Mouse (Mus musculus) stomach, postnatal 0 days (tissue): Measurements from ENCODE around the gene Phka1.

Source experiments
- CTCF ChIP-seq: IDR thresholded peaks from 2 replicates; pipeline ENCODE4 v1.5.1; 2016; ENCODE audit warnings: antibody characterized with exemption, low read depth, mild to moderate bottlenecking, moderate library complexity
- EP300 ChIP-seq: optimal IDR thresholded peaks from 2 replicates; pipeline ENCODE3; 2016; ENCODE audit warnings: antibody characterized with exemption

- TF ChIP-seq CTCF (no peak), EP300 (no peak)
Measured at GRCm38 (mm10) chrX:102509205-102509604, 134.8 kb downstream of the Phka1 start.
